Mouse (Mus musculus): ENCODE measurements around the gene Auts2. TPM values are rescaled to one million over a fixed set of nuclear protein-coding genes. Genes with fewer than 3 reads are reported as not detected.

Auts2 gene
- polyA plus RNA-seq, 1 experiment from 2014 or later = 4.4 TPM

DNA sequence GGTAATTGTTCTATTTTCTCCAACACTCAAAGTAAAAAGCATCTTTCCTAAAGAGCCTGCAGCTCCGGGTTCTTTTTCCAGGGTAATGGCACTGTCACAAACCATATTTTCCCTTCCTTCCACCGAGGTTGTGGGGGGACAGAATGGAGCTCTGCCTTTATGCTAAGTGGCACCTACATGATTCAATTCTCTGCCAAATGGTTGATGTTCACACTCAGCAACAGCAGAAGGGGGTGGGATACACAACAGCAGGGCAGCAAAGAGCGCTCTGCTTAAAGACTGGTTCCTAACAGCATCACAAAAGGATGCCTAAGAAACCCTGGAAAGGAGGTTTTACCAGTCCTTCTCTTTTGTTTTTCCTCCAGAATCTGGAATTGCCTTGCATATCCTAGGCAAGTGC, 759.9 kb downstream of the Auts2 start:
- no peak overlapping the region for H3K9ac ChIP-seq (replicated peaks; ENCODE audit: low read depth)
- no peaks in the 10 kb centered on the region for H3K9me3 ChIP-seq (ENCODE audit: low read length)
- H3K4me2 ChIP-seq (replicated peaks; ENCODE audit: low read depth, low read length) = no peak overlapping the region
- DNase-seq (ENCODE audit: low spot score) = no peak
- H3K4me3 ChIP-seq (ENCODE audit: low read depth, low read length) = no peak overlapping the region
- no peaks in the 10 kb centered on the region for H3K4me1 ChIP-seq (ENCODE audit: insufficient read depth, low read depth, low read length)
- WGBS = 68% methylated on average over 3 of the region's 3 CpGs
- ATAC-seq = no peak
- H3K27me3 ChIP-seq (replicated peaks; ENCODE audit: insufficient read depth, low read length) = no peaks in the 10 kb centered on the region
- no peaks in the 10 kb centered on the region for H3K36me3 ChIP-seq (ENCODE audit: insufficient read depth, low read length)
- H3K27ac ChIP-seq (ENCODE audit: low read length) = no peak overlapping the region
- TF ChIP-seq EP300 (IDR thresholded peaks at IDR 0.05) = no peak
- TF ChIP-seq CTCF (IDR thresholded peaks at IDR 0.05) = no peak

DNA sequence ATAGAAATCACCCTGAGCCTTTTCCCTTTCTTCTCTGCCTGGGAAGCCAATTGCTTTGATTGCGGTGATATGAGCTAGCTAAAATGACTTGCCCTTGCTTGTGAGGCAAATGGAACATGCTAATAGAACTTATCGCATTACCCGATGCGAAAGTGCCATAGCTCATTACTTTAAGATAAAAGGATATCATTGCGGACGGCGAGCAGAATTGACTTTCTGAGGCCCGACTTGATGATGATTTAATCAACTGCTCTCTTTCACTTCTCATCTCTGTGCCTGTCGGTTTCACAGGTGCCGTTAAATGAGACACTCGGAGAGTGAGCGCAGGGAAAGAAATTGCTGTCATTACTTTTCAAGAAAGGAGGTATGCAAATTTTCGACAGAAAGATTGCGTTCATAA, 762.1 kb downstream of the Auts2 start:
- WGBS = 92% methylated on average over 14 of the region's 14 CpGs
- Histone ChIP-seq H3K4me2 (replicated peaks; ENCODE audit: low read depth, low read length) (no peak overlapping the region), H3K27ac (ENCODE audit: low read length) (no peak overlapping the region), H3K9me3 (ENCODE audit: low read length) (no peaks in the 10 kb centered on the region), H3K4me3 (ENCODE audit: low read depth, low read length) (no peak overlapping the region), H3K36me3 (ENCODE audit: insufficient read depth, low read length) (no peaks in the 10 kb centered on the region), H3K9ac (replicated peaks; ENCODE audit: low read depth) (no peak overlapping the region), H3K27me3 (replicated peaks; ENCODE audit: insufficient read depth, low read length) (no peaks in the 10 kb centered on the region), H3K4me1 (ENCODE audit: insufficient read depth, low read depth, low read length) (no peaks in the 10 kb centered on the region)
- no peak for ATAC-seq
- no peak for DNase-seq (ENCODE audit: low spot score)
- TF ChIP-seq CTCF (IDR thresholded peaks at IDR 0.05) (no peak), EP300 (IDR thresholded peaks at IDR 0.05) (no peak)

DNA sequence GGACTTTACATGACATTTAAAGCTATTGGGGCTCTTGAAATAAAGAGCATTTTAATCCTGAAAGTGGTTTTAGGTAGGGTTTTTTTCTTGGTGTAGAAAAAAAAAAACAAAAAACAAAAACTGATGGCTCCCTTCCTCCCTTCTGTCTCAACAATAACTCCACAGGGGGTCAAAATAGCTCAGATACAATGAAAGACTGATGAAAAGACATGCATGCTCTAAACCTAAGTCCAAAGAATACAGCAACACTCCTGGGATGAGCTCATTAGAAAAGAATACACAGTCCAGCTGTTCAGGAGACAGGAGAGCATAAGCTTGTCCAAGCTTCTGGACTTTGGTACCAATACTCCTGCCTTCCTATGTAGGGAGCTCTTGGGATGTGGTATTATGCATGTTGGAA, 764.0 kb downstream of the Auts2 start:
- Histone ChIP-seq H3K9ac (replicated peaks; ENCODE audit: low read depth) (no peak overlapping the region), H3K4me2 (replicated peaks; ENCODE audit: low read depth, low read length) (no peak overlapping the region), H3K27ac (ENCODE audit: low read length) (no peak overlapping the region), H3K4me3 (ENCODE audit: low read depth, low read length) (no peak overlapping the region), H3K27me3 (replicated peaks; ENCODE audit: insufficient read depth, low read length) (no peaks in the 10 kb centered on the region), H3K36me3 (ENCODE audit: insufficient read depth, low read length) (no peaks in the 10 kb centered on the region), H3K9me3 (ENCODE audit: low read length) (no peaks in the 10 kb centered on the region), H3K4me1 (ENCODE audit: insufficient read depth, low read depth, low read length) (no peaks in the 10 kb centered on the region)
- no peak for DNase-seq (ENCODE audit: low spot score)
- no peak for ATAC-seq
- TF ChIP-seq EP300 (IDR thresholded peaks at IDR 0.05) (no peak), CTCF (IDR thresholded peaks at IDR 0.05) (no peak)

DNA sequence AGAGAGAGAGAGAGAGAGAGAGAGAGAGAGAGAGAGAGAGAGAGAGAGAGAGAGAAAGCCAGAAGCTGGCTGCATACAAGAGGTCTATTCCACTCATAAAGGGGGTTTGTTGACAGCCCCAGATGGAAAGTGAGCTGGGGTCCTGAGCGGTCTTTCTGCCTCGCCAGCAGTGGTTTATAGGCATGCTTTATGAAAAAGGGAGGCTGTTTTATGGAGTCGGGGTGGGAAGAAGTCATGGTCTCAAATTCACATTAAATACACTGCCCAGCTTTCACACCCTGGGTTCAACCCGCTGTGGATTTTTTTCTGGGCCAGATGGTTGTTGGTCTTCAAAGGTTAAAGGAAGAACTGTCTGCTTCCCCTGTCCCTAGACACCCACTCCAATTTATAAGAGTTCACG, 767.5 kb downstream of the Auts2 start:
- no peak overlapping the region for H3K4me3 ChIP-seq (ENCODE audit: low read depth, low read length)
- no peak overlapping the region for H3K9ac ChIP-seq (replicated peaks; ENCODE audit: low read depth)
- ATAC-seq = no peak
- no peak overlapping the region for H3K27ac ChIP-seq (ENCODE audit: low read length)
- no peaks in the 10 kb centered on the region for H3K9me3 ChIP-seq (ENCODE audit: low read length)
- no peak overlapping the region for H3K4me2 ChIP-seq (replicated peaks; ENCODE audit: low read depth, low read length)
- H3K36me3 ChIP-seq (ENCODE audit: insufficient read depth, low read length) = no peaks in the 10 kb centered on the region
- H3K4me1 ChIP-seq (ENCODE audit: insufficient read depth, low read depth, low read length) = no peaks in the 10 kb centered on the region
- no peaks in the 10 kb centered on the region for H3K27me3 ChIP-seq (replicated peaks; ENCODE audit: insufficient read depth, low read length)
- TF ChIP-seq EP300 (IDR thresholded peaks at IDR 0.05) (no peak), CTCF (IDR thresholded peaks at IDR 0.05) (no peak)
- 80% methylated on average over 5 of the region's 5 CpGs for WGBS
- DNase-seq (ENCODE audit: low spot score) = no peak

DNA sequence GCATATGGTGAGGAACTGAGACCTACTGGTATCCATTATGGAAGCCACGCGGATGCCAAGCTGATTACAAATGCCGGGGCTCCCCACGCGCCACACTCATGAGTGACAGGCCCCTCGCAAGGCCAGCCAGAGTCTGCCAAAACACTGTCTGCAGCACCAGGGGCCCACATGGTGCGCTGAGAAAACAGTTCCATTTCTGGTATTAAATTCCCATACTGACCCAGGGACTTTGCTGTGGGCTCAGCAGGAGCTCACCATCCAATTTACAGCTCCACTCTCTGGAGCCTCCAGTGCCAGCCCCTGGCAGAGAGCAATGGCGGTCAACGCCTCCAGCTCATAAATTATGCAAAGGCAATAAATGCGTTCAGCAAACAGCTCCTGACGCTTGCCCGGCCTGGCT, 767.9 kb downstream of the Auts2 start:
- H3K4me3 ChIP-seq (ENCODE audit: low read depth, low read length) = no peak overlapping the region
- TF ChIP-seq EP300 (IDR thresholded peaks at IDR 0.05) = no peak
- no peak for TF ChIP-seq CTCF (IDR thresholded peaks at IDR 0.05)
- H3K27me3 ChIP-seq (replicated peaks; ENCODE audit: insufficient read depth, low read length) = no peaks in the 10 kb centered on the region
- H3K4me1 ChIP-seq (ENCODE audit: insufficient read depth, low read depth, low read length) = no peaks in the 10 kb centered on the region
- no peak overlapping the region for H3K9ac ChIP-seq (replicated peaks; ENCODE audit: low read depth)
- no peak for DNase-seq (ENCODE audit: low spot score)
- H3K36me3 ChIP-seq (ENCODE audit: insufficient read depth, low read length) = no peaks in the 10 kb centered on the region
- WGBS = 72% methylated on average over 12 of the region's 12 CpGs
- ATAC-seq = no peak
- H3K27ac ChIP-seq (ENCODE audit: low read length) = no peak overlapping the region
- H3K4me2 ChIP-seq (replicated peaks; ENCODE audit: low read depth, low read length) = no peak overlapping the region
- H3K9me3 ChIP-seq (ENCODE audit: low read length) = no peaks in the 10 kb centered on the region

DNA sequence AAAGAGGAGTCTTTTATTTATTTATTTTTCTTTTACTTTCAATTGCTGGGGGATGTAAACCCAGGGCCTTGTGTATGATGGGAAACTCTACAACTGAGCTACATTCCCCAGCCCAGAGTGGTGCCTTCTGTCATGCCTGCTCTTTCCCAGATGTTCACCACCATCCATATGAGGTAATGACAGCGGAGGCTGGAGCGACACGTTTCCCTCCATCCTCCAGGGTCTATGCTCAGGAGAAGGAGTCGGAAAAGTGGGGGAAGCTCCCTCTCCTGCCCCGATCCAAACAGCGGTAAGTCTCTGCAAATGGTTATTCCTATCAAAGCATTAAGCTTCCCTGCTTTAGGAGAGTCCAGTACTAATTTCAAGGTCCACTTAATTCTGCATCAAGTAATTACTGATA, 768.4 kb downstream of the Auts2 start:
- no peak overlapping the region for H3K4me2 ChIP-seq (replicated peaks; ENCODE audit: low read depth, low read length)
- H3K27me3 ChIP-seq (replicated peaks; ENCODE audit: insufficient read depth, low read length) = no peaks in the 10 kb centered on the region
- TF ChIP-seq EP300 (IDR thresholded peaks at IDR 0.05) (no peak), CTCF (IDR thresholded peaks at IDR 0.05) (no peak)
- H3K27ac ChIP-seq (ENCODE audit: low read length) = no peak overlapping the region
- H3K4me3 ChIP-seq (ENCODE audit: low read depth, low read length) = no peak overlapping the region
- no peaks in the 10 kb centered on the region for H3K4me1 ChIP-seq (ENCODE audit: insufficient read depth, low read depth, low read length)
- ATAC-seq (no peak), DNase-seq (ENCODE audit: low spot score) (no peak)
- no peaks in the 10 kb centered on the region for H3K9me3 ChIP-seq (ENCODE audit: low read length)
- no peak overlapping the region for H3K9ac ChIP-seq (replicated peaks; ENCODE audit: low read depth)
- H3K36me3 ChIP-seq (ENCODE audit: insufficient read depth, low read length) = no peaks in the 10 kb centered on the region
- 89% methylated on average over 6 of the region's 6 CpGs for WGBS

DNA sequence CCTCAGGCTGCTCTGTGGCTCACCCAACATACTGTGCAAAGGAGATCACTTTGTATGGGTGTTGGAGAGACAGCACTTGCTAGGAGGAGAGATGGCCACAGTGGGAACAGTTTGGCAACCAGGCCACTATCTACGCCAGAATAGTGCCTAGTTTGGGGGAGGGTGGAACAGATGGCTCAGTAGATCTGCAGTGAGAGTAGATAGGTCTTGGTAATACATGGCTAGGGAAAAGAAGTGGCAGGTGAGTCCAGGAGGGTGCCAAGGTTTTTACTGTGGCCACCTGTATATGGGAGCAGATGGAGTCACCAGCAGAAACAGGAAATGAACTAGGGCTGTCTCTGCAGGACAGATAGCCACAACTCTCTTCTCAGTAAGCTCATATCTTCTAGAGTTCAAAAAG, 770.5 kb downstream of the Auts2 start:
- no peak overlapping the region for H3K9ac ChIP-seq (replicated peaks; ENCODE audit: low read depth)
- no peaks in the 10 kb centered on the region for H3K4me1 ChIP-seq (ENCODE audit: insufficient read depth, low read depth, low read length)
- no peak for DNase-seq (ENCODE audit: low spot score)
- WGBS = 90% methylated on average over 1 of the region's 1 CpGs
- no peak overlapping the region for H3K27ac ChIP-seq (ENCODE audit: low read length)
- no peak overlapping the region for H3K4me3 ChIP-seq (ENCODE audit: low read depth, low read length)
- no peaks in the 10 kb centered on the region for H3K27me3 ChIP-seq (replicated peaks; ENCODE audit: insufficient read depth, low read length)
- no peaks in the 10 kb centered on the region for H3K9me3 ChIP-seq (ENCODE audit: low read length)
- no peaks in the 10 kb centered on the region for H3K36me3 ChIP-seq (ENCODE audit: insufficient read depth, low read length)
- ATAC-seq = no peak
- H3K4me2 ChIP-seq (replicated peaks; ENCODE audit: low read depth, low read length) = no peak overlapping the region
- TF ChIP-seq CTCF (IDR thresholded peaks at IDR 0.05) (no peak), EP300 (IDR thresholded peaks at IDR 0.05) (no peak)

Data from lung, postnatal 0 days (tissue).